Mouse (Mus musculus) brain, embryonic 14.5 days (tissue): ENCODE measurements around the gene Rnf115.

ENCODE experiments used
- CTCF ChIP-seq: fragments of 200-500 bp; IDR thresholded peaks from 2 replicates; pipeline ENCODE4 v1.5.1; 2012; ENCODE audit warnings: inconsistent platforms, mild to moderate bottlenecking, moderate library complexity, borderline replicate concordance; ENCODE audit not compliant: insufficient read depth, insufficient read length; ENCODE audit errors: extremely low read depth
- POLR2A ChIP-seq: fragments of 200-500 bp; IDR thresholded peaks from 2 replicates; pipeline ENCODE4 v1.6.1; 2012; ENCODE audit warnings: mild to moderate bottlenecking, inconsistent platforms, borderline replicate concordance; ENCODE audit not compliant: poor library complexity, insufficient read depth, insufficient read length, severe bottlenecking; ENCODE audit errors: extremely low read depth

- TF ChIP-seq CTCF (no peak), POLR2A (no peak)
Measured at GRCm38 (mm10) chr3:96684822-96685156, 42.7 kb upstream of the Rnf115 start.
